ENCODE assay signal across 10 mouse cellular contexts in the genomic region with DNA sequence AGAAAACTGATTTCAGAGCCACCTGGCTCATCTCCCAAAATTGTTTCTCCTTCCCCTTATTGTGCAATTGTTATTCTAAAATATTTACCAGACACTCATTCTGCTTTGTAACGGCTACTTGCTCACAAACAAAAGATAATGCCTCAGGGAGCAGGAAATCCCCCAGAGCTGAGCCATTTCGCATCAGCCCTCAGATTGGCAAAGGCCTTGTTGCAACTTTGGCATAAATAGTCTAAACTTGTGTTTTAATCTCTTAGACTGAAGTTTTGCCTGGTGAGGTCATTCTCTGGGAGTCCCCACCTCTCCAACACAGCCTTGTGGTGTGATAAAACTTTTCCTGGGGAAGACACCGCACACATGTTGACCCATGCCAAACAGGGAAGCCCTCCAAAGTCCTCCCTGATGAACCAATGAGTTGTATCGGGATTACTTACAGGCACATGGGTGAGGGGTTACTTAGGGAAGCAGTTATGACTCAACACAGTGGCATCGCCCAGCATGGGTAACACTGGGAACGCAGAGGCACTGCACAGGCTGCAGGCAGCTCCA. TPM values are rescaled to one million over a fixed set of nuclear protein-coding genes. Genes with fewer than 3 reads are reported as not detected.
DNase-seq lines count a peak whose midpoint lies in the region; ATAC-seq and TF ChIP-seq lines count a peak whose summit lies in the region.
"Had no signal": no experiment of that assay in that cellular context is flagged by ENCODE, and none has a peak within 500 bp of the region (broad histone marks: within the 10 kb centered on the region; RNA-seq: fewer than 3 reads in every experiment).

No protein-coding gene starts in this region.

- H3K9ac ChIP-seq in stomach, embryonic 16.5 days (ENCODE audit: low read length), result no peak overlapping the region
- no peak overlapping the region for H3K9ac ChIP-seq in stomach, postnatal 0 days (ENCODE audit: low read length)
- H3K9ac ChIP-seq in heart, embryonic 13.5 days, result no peak overlapping the region

- no peaks in the 10 kb centered on the region for H3K4me1 ChIP-seq in stomach, embryonic 16.5 days (ENCODE audit: control insufficient read depth, insufficient read depth, low read length)
- H3K4me1 ChIP-seq in stomach, postnatal 0 days (replicated peaks; ENCODE audit: control insufficient read depth, insufficient read depth), result no peaks in the 10 kb centered on the region
- no peaks in the 10 kb centered on the region; the same call in 1 of the 2 replicates for H3K4me1 ChIP-seq in heart, embryonic 13.5 days

- H3K27ac ChIP-seq in stomach, embryonic 16.5 days (ENCODE audit: low read length), result no peak overlapping the region
- H3K27ac ChIP-seq in stomach, postnatal 0 days (replicated peaks), result no peak overlapping the region
- H3K27ac ChIP-seq in heart, embryonic 13.5 days (replicated peaks), result peak overlapping the region; percentile 32; the same call in 1 of the 2 replicates

- WGBS in stomach, embryonic 16.5 days, result 65% methylated on average over 6 of the region's 6 CpGs
- WGBS in stomach, postnatal 0 days, result 57% methylated on average over 6 of the region's 6 CpGs
- 53% methylated on average over 6 of the region's 6 CpGs for WGBS in heart, embryonic 13.5 days

- TF ChIP-seq CTCF in stomach, postnatal 0 days (IDR thresholded peaks at IDR 0.05; ENCODE audit: low read depth), result no peak
- TF ChIP-seq CTCF in brain, embryonic 14.5 days (IDR thresholded peaks at IDR 0.05; ENCODE audit: borderline replicate concordance, extremely low read depth, insufficient read depth, insufficient read length), result no peak

- peak; percentile 25; the same call in 1 of the 2 replicates for ATAC-seq in stomach, embryonic 16.5 days (ENCODE audit: insufficient read depth, low FRiP score)
- no peak for ATAC-seq in stomach, postnatal 0 days (ENCODE audit: low FRiP score, low TSS enrichment)
- no peak for ATAC-seq in heart, embryonic 13.5 days (ENCODE audit: extremely low read depth, insufficient number of reproducible peaks, low FRiP score, low TSS enrichment)
- ATAC-seq: forebrain, embryonic 14.5 days; inflammation-experienced regulatory T-cells, adult 6 months had no signal

- H3K4me3 ChIP-seq in stomach, embryonic 16.5 days (replicated peaks; ENCODE audit: low read length), result no peak overlapping the region
- no peak overlapping the region for H3K4me3 ChIP-seq in stomach, postnatal 0 days (ENCODE audit: low read depth, low read length)
- no peak overlapping the region for H3K4me3 ChIP-seq in heart, embryonic 13.5 days

- no peaks in the 10 kb centered on the region for H3K27me3 ChIP-seq in stomach, embryonic 16.5 days (ENCODE audit: control insufficient read depth, insufficient read depth, low read length)
- no peaks in the 10 kb centered on the region for H3K27me3 ChIP-seq in stomach, postnatal 0 days (ENCODE audit: control insufficient read depth, insufficient read depth, low read length)
- no peaks in the 10 kb centered on the region for H3K27me3 ChIP-seq in heart, embryonic 13.5 days (replicated peaks)

- DNase-seq in stomach, postnatal 0 days (ENCODE audit: low spot score), result no peak
- DNase-seq in brain, embryonic 14.5 days (ENCODE audit: low read depth), result peak; percentile 30
- DNase-seq in skeletal muscle tissue, adult 2 months (ENCODE audit: low read depth, low spot score), result peak; percentile 61
- no peak for DNase-seq in frontal cortex, postnatal 14 days (ENCODE audit: low spot score in 2 of 2)
- DNase-seq in right cerebral cortex, adult 18-20 months, result no peak
- DNase-seq: thymus, adult 2 months had no signal

- no peaks in the 10 kb centered on the region for H3K9me3 ChIP-seq in stomach, embryonic 16.5 days (replicated peaks; ENCODE audit: control insufficient read depth, low read length)
- H3K9me3 ChIP-seq in stomach, postnatal 0 days (ENCODE audit: control insufficient read depth, low read length), result no peaks in the 10 kb centered on the region
- no peaks in the 10 kb centered on the region for H3K9me3 ChIP-seq in heart, embryonic 13.5 days

- no peaks in the 10 kb centered on the region for H3K36me3 ChIP-seq in stomach, embryonic 16.5 days (ENCODE audit: control insufficient read depth, insufficient read depth, low read length)
- no peaks in the 10 kb centered on the region for H3K36me3 ChIP-seq in stomach, postnatal 0 days (ENCODE audit: control insufficient read depth, insufficient read depth, low read length)
- no peaks in the 10 kb centered on the region for H3K36me3 ChIP-seq in heart, embryonic 13.5 days

- TF ChIP-seq EP300 in stomach, postnatal 0 days (optimal IDR thresholded peaks at IDR 0.05), result no peak

- H3K4me2 ChIP-seq in stomach, embryonic 16.5 days (ENCODE audit: low read depth, low read length), result no peak overlapping the region
- no peak overlapping the region for H3K4me2 ChIP-seq in stomach, postnatal 0 days (replicated peaks; ENCODE audit: low read depth)
- H3K4me2 ChIP-seq in heart, embryonic 13.5 days, result no peak overlapping the region

- TF ChIP-seq POLR2A in brain, embryonic 14.5 days (IDR thresholded peaks at IDR 0.05; ENCODE audit: borderline replicate concordance, extremely low read depth, insufficient read depth, insufficient read length, poor library complexity, severe bottlenecking), result no peak

RNA-seq across cellular contexts. Expression of a gene that starts 6.6 kb away (rescaled TPM):
- polyA plus RNA-seq in stomach, embryonic 16.5 days (2015; fragmentation: Nextera tagmentation; extraction: Ambion mirVana), result 11.5 and 13.1 TPM in 2 replicates
- 3.2 and 4.4 TPM in 2 replicates for polyA plus RNA-seq in stomach, postnatal 0 days (2015; fragmentation: Nextera tagmentation; extraction: Ambion mirVana)
- polyA plus RNA-seq in brain, embryonic 14.5 days (2012; rRNA removed), result 5.3 and 6.8 TPM in 2 replicates
- polyA plus RNA-seq in heart, embryonic 13.5 days (2015; fragmentation: Nextera tagmentation; extraction: Ambion mirVana), result 16.4 and 16.6 TPM in 2 replicates

RNA-seq across cellular contexts. Expression of a gene that starts 29.6 kb away (rescaled TPM):
- 14.7 and 14.8 TPM in 2 replicates for polyA plus RNA-seq in stomach, embryonic 16.5 days (2015; fragmentation: Nextera tagmentation; extraction: Ambion mirVana)
- 7.5 and 8.1 TPM in 2 replicates for polyA plus RNA-seq in stomach, postnatal 0 days (2015; fragmentation: Nextera tagmentation; extraction: Ambion mirVana)
- 31.4 and 33.5 TPM in 2 replicates for polyA plus RNA-seq in brain, embryonic 14.5 days (2012; rRNA removed)
- 8.7 and 9.8 TPM in 2 replicates for polyA plus RNA-seq in heart, embryonic 13.5 days (2015; fragmentation: Nextera tagmentation; extraction: Ambion mirVana)

RNA-seq across cellular contexts. Expression of a gene that starts 40.6 kb away (rescaled TPM):
- 0.31 and 0.32 TPM in 2 replicates for polyA plus RNA-seq in stomach, embryonic 16.5 days (2015; fragmentation: Nextera tagmentation; extraction: Ambion mirVana)
- polyA plus RNA-seq in stomach, postnatal 0 days (2015; fragmentation: Nextera tagmentation; extraction: Ambion mirVana), result 0.15 and 0.22 TPM in 2 replicates
- 0.29 and 0.44 TPM in 2 replicates for polyA plus RNA-seq in brain, embryonic 14.5 days (2012; rRNA removed)
- 0.41 and 0.43 TPM in 2 replicates for polyA plus RNA-seq in heart, embryonic 13.5 days (2015; fragmentation: Nextera tagmentation; extraction: Ambion mirVana)
- polyA plus RNA-seq: inflammation-experienced regulatory T-cells, adult 6 months had no signal

Comparison
In these comparisons a context has a peak if more than half of its experiments do, and no peak if none do; other contexts are left out.
1. DNase-seq: peak in brain, embryonic 14.5 days (single experiment) and skeletal muscle tissue, adult 2 months (single experiment); none in stomach, postnatal 0 days (single experiment), frontal cortex, postnatal 14 days (0 of 2) and right cerebral cortex, adult 18-20 months (single experiment).